Mouse (Mus musculus): ENCODE measurements at regions not wholly inside any gene's neighbourhood (a gene's known extent, or its start where the extent isn't known, plus 50 kb on each side); places are given as distances from the start of the nearest gene placed in this dataset.
"Not testable (repeated sequence)": the region's sequence is repeated elsewhere in the genome, so short reads cannot be mapped to it uniquely, and the experiment has no call there.

GRCm38 (mm10) chr14:53581734-53582133 is 672.2 kb downstream of the Dad1 start:
- TF ChIP-seq CTCF (IDR thresholded peaks at IDR 0.05; ENCODE audit: borderline replicate concordance, insufficient read depth, low read length); POLR2A (IDR thresholded peaks at IDR 0.05; ENCODE audit: low read depth, low read length): not testable (repeated sequence)
